Mouse (Mus musculus): Measurements from ENCODE around the gene Tfdp2. TPM values are rescaled to one million over a fixed set of nuclear protein-coding genes. Genes with fewer than 3 reads are reported as not detected.
A peak's percentile ranks its signal among the peaks of the same experiment; 100 is the strongest.
"Not testable (repeated sequence)": the region's sequence is repeated elsewhere in the genome, so short reads cannot be mapped to it uniquely, and the experiment has no call there.

Tfdp2 gene
- total RNA-seq, 2 experiments from 2014 or later, result 13.1 to 38.8 TPM

DNA sequence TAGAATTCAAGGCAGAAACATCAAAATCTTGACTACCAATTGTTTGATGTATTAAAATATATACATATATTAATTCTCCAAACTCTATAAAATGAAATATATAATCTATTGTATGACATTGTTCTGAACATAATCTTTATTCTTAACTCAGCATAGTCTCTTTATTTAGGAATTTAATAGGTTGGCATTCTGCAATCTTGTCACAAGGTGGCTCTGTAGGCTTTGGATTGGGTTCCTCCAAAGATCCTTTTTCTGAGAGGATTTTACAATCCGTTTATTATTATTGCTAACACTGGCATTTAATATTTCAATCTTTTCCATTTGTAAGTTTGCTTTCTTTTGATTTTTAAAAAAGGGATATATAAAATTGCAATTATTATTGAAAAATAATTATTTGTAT is 88.8 kb downstream of the Tfdp2 start:
- ATAC-seq (replicated peaks; ENCODE audit: poor library complexity, severe bottlenecking), result no peak

DNA sequence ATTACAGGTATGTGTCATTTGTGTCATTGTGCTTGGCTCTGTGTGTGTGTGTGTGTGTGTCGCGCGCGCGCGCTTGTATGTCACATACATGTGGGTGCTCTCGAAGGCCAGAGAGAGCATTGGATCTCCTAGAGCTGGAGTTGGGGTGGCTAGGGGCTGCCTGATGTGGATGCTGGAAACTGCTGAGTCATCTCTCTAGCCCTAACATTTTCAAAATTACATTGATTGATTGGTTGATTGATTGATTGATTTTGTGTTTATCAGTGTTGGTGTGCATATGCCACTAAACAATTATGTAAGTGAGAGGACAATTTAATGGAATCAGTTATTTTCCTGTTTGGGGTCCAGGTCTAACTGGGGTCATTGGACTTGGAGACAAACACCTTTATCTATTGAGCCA is 96.1 kb downstream of the Tfdp2 start:
- ATAC-seq (replicated peaks; ENCODE audit: poor library complexity, severe bottlenecking), result no peak

DNA sequence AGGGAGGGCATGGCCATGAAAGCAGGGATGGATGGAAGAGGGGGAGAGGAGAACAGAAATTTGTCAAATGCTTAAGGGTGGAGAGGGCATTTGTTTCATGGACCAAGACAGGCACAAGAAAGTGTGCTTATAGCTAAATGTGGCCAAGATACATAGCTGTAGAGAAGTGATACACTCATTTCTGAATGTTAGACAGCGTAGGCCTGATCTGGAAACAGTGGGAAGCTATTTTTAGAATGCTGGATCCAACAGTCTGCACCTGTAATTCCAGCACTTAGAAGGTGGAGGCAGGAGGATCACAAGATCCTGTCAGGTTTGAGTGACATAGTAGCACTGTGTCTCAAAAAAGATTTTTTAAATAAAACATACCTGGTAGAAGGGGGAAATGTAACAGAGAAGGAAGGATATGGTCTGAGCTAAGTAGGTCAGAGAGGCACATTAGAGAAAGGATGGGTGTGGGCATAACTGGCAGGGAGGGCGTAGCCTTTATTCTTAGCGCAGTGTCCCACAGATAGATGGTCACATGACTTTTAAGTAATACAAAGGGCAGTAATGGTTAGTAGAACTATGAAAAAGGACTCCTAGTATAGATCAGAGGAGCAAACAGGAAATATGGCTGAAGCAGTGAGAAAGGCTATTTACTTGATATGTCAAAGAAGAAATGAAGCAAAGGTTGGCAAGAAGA is 103.4 kb downstream of the Tfdp2 start:
- ATAC-seq (replicated peaks; ENCODE audit: poor library complexity, severe bottlenecking), result no peak

DNA sequence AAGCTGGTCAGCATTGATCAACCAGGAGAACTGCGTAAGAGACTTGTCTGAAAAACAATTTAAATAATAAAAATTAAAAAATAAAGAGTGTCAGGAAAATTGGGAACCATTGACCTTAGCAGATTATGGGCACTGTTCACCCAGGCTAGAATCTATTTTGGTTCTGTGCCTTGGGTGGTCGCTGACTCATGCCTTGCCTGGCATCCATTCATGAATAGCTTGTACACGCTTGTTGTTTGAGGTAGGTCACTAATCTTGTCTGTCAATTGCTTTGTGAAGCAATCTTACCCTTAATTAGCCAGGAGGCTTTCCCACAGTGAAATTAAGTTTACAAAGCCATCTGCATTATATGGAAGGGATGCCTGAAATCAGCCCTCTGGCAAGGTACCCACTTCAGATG is 112.7 kb downstream of the Tfdp2 start:
- no peak for ATAC-seq (replicated peaks; ENCODE audit: poor library complexity, severe bottlenecking)

DNA sequence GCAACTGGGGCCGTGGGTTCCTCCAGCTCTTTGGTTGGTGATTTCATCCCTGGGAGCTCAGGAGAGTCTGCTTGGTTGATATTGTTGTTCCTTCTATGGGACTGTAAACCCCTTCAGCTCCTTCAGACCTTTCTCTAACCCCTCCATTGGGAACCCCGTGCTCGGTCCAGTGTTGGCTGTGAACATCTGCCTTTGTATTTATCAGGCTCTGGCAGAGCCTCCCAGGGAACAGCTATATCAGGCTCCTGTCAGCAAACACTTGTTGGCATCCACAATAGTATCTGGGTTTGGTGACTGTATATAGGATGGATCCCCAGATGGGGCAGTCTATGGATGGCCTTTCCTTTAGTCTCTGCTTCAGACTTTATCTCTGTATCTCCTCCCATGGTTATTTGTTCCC is 116.0 kb downstream of the Tfdp2 start:
- no peak for ATAC-seq (replicated peaks; ENCODE audit: poor library complexity, severe bottlenecking)

DNA sequence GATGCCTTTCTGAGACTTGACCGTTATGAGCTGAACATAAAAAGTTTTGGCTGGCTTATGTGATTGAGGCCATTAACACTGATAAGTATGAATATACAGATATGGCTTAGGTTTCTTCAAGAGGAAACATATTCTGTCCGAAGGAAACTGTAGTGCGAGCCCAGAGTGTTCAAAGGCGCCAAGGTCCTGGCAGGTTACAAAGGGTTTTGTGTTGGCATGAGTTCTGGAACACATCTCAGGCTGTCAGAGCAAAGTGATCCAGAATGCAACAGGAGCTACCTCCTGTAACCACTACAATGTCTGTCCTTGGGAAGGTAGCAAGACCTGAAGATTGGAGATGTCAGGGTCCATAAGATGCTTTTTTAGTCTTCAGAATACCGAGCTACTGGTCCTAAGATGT is 123.3 kb downstream of the Tfdp2 start:
- ATAC-seq (replicated peaks; ENCODE audit: poor library complexity, severe bottlenecking), result no peak

DNA sequence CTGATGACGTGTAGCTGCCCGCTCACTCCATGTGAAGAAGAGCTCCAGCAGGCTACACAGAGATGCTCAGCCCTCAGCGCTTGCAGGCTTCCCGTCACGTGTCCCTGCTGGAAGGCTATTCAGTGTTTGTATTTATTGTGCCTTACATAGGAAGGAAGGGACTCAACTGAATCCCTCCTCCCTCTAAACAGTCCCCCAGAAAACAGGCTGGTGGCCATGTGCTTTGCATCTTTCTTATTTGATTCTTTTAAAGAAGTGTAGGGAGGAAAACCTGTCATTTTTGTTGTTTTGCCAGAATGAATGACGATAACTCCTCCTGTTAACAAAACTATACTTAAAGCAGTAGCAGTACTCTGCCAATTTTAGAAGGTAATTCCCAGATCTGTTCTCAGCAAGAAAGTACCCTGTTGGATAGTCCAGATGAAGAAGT is 124.5 kb downstream of the Tfdp2 start:
- ATAC-seq (replicated peaks; ENCODE audit: poor library complexity, severe bottlenecking), result no peak

DNA sequence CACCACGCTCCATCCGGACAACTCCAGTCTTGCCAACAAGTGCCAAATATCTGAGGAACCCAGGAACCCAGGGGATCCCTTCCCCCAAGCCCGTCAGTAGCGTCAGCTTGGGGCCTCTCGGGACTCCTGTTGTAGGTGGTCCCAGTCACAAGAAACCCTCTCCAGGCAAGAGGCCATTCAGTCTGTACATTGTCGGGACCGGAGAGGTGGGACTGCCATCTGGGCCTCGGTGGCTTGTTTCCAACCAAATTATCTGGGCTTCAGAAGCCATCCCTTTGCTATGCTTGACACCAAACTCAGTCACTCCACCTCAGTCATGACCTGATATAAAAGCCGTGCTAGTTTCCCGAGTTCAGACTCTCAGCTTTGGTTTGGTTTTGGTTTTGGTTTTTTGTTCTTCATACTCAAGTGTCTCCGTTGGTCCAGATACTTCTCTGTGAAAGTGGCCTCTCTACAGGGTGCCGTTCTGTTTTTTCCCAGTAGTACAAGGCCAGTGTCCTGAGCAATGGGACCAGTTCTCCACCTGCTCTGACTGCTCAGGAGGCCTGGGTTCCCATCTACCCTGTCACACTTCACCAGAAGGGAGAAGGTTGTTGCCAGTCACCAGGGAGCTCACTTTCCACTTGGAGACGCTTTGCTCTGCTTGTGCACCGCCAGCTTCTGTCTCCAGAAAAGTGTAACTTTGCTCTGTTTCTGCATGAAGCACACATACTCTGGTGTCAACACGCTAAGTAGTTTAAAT is 126.5 kb downstream of the Tfdp2 start:
- ATAC-seq (replicated peaks; ENCODE audit: poor library complexity, severe bottlenecking), result no peak

DNA sequence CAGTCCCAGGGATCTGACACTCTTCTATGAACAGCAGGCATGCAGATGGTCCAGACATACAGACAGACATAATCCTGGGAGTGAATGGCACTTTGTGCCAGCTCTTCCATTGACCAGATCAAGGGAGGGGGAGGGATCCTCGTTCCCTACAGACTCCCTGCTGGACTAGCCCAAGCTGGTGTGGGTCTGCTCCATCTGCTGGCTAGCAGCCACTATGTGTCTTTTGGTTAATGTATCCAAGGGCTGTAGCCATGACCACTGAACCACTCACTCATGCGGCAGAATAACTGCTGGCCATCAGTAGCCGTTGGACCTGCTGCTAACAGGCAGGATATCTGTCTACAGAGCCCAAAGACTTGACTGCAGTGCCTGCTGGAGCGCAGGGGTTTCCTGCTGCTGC is 128.4 kb downstream of the Tfdp2 start:
- ATAC-seq (replicated peaks; ENCODE audit: poor library complexity, severe bottlenecking), result 0 out of 2 replicates have a peak, but pooled peaks have one; percentile 10

DNA sequence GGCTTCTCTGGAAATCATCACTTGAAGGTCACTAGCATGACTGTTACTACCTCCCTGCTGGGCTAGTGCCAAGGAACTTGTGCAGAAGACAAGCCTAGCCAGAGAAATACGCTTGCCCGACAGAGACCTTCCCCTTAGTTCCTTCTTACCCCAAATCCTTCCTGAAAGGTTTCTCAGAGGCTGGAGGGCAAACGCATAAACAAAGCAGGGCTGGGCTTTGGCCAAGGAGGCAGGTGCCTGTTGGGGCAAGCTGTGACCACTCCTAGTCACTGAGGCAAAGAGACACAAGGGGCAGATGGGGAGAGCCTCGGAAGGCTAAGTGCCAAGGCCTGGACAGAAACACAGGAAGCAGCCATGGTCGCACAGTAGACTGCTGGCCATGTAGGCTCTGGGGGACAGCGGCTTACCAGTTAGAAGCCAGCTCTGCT is 130.4 kb downstream of the Tfdp2 start:
- ATAC-seq (replicated peaks; ENCODE audit: poor library complexity, severe bottlenecking), result peak; percentile 10; the same call in 1 of the 2 replicates

DNA sequence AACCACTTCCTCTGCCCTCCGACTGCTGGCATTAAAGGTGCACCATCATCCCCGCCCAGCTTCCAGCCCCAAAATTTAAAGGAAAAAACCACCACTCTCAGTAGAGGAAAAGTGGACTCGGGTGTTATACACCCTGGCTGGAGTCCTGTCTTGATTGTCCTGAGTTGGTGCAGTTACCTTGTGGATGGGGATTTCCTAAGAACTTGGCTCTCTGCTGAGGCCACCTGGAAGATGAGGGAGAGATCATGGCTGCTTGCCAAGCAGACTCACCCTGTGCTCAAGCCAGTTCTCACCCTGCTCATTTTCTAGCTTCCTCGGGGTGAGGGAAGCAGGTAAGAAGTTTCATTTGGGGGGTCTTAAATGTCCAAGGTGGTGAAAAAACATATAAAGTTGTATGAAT is 132.2 kb downstream of the Tfdp2 start:
- ATAC-seq (replicated peaks; ENCODE audit: poor library complexity, severe bottlenecking), result no peak

DNA sequence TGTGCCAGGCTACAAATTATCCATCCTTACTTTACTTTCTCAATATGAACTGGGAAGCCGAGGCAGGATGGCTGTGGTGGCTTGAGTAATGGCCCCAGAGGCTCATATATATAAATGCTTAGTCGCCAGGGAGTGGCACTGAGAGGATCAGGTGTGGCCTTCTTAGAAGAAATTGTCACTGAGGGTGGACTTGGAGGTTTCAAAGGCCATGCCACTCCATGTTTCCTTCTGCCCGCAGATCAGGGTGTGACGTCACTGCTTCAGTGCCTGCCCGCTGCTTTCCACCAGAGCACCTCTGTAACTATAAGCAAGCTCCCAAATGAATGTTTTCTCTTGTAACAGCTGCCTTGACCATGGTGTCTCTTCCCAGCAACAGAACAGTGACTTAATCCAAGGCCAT is 135.1 kb downstream of the Tfdp2 start:
- ATAC-seq (replicated peaks; ENCODE audit: poor library complexity, severe bottlenecking), result no peak

DNA sequence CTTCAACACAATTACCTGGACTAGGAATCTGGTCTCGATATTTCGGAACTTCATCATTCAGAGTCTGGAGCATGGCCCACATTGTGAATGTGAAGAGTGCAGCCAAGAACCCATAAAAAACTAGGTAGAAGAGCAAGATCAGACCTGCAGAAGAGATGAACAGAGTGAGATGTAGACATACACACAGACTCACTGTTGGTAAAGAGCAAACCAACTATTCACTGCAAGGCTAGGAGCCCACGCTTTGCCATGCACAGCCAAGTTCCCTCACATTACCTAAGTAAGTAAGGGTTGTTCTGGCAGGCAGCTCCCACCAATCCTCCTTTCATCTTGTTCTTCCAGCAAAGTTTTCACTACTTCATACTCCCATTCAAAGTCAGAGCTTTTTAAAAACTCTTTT is 149.7 kb downstream of the Tfdp2 start:
- ATAC-seq (replicated peaks; ENCODE audit: poor library complexity, severe bottlenecking), result no peak

DNA sequence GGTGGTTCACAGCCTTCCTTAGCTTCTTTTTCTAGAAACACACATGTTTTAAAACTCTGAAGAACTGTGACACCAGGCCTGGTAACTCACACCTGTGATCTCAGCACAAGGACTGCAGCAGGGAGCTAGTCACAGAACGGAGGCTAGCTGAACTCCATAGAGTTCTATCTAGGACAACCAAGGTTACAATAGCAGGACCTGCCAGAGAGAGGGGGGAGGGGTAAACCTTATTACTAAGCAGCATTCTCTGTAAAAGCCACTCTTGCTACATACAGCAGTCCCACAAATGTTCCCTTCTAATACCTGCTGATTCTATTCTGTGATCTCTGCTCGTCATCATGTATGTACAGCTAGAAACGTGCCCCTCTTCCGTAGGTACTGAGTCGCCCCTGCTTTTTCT is 152.8 kb downstream of the Tfdp2 start:
- ATAC-seq (replicated peaks; ENCODE audit: poor library complexity, severe bottlenecking), result no peak

DNA sequence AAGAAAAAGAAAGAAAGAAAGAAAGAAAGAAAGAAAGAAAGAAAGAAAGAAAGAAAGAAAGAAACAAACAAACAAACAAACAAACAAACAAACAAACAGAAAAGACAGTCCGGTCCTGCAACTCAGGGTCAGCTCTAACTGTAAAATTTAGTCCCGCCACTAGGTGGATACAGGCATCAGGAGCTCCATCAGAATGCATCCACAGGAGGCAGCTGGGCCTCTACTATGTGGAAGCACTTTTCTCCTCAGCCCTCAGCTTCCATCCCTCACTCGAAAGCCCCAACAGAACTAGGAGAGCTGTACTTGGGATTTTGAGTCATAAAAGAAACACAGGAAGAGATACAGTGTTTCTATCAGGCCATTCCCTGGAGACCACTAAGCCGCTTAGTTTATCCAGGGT is 153.9 kb downstream of the Tfdp2 start:
- ATAC-seq (replicated peaks; ENCODE audit: poor library complexity, severe bottlenecking), result peak; percentile 95

DNA sequence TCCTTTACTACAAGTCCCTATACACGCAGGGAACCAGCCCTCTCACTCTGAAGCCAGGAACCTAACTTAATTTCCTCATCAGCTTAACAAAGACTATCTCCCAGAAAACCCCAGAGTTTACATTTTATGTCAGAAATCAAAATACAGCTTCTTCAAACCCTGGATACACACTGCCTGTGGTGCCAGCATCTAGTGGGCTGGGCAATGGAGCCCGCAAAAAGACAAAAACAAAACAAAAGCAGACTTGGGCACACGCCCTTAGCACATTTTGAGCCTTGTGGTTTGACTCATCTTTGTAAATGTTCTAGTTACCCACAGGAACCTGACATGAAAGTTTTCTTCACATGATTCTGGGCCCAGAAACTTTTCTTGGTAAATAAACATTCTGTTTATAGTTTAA is 154.4 kb downstream of the Tfdp2 start:
- no peak for ATAC-seq (replicated peaks; ENCODE audit: poor library complexity, severe bottlenecking)

DNA sequence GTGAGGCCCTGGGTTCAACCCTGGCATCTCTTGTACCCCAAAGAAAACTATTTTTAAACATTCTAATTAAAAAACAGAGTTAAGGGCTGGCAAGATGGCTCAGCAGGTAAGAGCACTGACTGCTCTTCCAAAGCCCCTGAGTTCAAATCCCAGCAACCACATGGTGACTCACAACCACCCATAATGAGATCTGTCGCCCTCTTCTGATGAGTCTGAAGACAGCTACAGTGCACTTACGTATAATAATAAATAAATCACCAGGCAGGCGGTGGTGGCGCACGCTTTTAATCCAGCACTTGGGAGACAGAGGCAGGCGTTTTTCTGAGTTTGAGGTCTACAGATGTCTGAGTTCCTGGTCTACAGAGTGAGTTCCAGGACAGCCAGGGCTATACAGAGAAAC is 155.7 kb downstream of the Tfdp2 start:
- not testable (repeated sequence) for ATAC-seq (replicated peaks; ENCODE audit: poor library complexity, severe bottlenecking)

DNA sequence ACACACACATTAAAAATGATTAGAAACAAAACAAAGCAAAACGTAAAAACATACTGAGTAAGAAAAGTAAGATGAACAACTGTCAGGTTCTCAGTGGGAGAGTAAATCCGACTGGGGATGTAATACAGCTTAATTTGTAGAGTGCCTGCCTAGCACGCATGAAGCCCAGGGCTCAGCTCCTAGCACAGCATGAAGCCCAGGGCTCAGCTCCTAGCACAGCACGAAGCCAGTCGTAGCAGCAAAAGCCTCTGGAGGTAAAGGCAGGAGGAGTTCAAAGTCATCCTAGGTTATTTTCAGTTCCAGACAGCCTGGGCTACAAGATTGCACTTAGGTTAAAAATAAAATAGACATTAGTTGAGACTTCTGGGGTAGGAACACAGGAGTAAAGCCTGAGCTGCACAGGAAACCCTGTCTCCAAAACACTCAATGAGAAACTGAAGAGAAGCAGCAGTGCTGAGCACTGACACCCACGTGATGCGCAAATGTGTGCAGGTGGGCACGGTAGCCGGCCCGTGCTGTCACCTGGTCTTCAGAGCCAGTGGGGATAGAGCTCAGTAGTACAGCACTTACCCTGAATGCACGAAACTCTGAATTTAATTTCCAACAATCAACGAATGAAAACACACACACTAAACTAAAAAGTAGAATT is 157.2 kb downstream of the Tfdp2 start:
- ATAC-seq (replicated peaks; ENCODE audit: poor library complexity, severe bottlenecking), result no peak

DNA sequence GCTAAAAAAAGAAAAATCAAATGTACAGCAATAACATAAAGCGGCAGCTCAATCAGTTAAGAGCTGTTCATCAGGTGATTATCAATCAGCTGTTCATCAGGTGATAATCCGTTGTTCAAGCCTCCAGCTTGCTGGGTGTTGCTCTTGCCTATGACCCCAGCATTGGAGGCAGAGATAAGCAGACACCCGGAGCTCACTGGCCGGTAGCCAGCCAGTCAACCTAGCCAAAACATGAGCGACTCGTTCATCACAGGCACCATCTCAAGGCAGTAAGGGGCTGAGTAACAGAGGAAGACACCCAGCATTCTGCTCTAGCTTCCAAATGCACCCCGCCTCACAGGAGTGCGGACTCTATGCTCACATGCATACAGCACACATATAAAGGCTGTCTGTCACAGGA is 157.7 kb downstream of the Tfdp2 start:
- ATAC-seq (replicated peaks; ENCODE audit: poor library complexity, severe bottlenecking), result no peak

DNA sequence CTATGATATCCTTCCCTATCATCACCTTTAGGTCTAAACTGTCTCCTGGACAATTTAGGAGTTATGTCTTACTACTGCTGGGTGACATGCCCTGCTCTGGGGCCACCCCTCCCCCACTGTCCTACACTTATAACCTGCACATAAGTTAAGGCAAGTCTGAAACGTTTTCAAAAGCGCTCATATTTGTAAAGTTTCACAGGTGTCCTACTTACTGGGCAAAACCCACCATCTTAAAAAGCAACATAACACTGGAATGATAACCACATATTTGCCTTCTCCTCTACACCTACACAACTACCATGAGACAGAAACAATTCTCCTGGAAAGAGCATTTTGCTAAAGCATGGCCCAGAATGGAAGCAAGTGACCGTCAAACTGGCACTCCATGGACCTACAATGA is 164.0 kb downstream of the Tfdp2 start:
- ATAC-seq (replicated peaks; ENCODE audit: poor library complexity, severe bottlenecking), result no peak

DNA sequence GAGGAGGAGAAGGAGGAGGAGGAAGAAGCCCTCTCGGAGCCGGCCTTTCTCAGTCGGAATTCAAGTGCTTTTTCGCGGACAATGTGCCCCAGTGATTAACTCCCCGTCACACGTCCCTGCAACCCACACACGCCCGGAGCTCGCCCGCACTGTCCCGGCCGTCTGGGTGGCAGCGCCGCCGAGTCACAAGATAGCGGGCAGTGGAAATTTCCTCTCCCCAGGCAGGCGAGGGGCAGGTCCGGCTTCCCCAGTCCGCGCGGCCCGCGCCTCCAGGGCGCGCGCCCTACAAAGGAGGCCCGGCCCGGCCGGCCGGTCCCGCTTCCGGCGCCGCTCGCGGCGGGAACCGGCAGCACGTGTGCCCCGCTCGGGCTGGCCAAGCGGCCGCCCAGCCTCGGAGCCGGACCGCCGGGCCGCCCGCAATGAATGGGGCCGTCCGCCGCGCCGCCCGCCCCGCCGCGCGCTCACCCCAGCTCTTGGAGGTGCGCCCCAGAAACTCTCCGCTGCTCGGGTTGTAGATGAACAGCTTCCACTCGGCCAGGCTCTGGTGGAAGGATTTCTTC is 167.6 kb downstream of the Tfdp2 start:
- ATAC-seq (replicated peaks; ENCODE audit: poor library complexity, severe bottlenecking), result peak; percentile 37

Measured in granulocyte monocyte progenitor cell, adult 5-6 weeks (primary cell).